Mouse (Mus musculus): ENCODE measurements at regions not wholly inside any gene's neighbourhood (a gene's known extent, or its start where the extent isn't known, plus 50 kb on each side); places are given as distances from the start of the nearest gene placed in this dataset.
"Not testable (repeated sequence)": the region's sequence is repeated elsewhere in the genome, so short reads cannot be mapped to it uniquely, and the experiment has no call there.

DNA sequence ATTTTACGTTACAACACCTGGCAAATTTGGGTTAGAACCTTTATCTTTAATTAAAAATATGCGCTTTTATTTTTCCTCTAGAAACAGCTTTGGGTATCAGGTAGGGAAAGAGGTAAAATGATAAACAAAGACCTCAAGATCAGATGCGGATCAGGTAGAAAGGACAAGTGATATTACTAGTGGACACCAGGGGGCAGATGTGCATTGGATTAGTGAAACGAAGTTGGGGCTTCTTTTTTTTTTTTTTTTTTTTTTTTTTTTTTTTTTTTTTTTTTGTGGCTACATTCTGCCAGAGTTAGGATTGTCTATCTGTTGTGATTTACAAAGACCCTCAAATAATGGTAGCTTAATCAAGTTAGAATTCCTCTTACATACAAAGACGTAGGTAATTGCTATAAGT is 153.8 kb downstream of the Cd109 start:
- CTCF ChIA-PET = no interaction called here

GRCm38 (mm10) chr9:78773936-78774335 is 158.6 kb downstream of the Cd109 start:
- CTCF ChIA-PET = interaction anchor here (0.6 kb wide), 1 partner anchor 425 kb away, joined by 16 read pairs; no protein-coding TSS in a partner anchor

DNA sequence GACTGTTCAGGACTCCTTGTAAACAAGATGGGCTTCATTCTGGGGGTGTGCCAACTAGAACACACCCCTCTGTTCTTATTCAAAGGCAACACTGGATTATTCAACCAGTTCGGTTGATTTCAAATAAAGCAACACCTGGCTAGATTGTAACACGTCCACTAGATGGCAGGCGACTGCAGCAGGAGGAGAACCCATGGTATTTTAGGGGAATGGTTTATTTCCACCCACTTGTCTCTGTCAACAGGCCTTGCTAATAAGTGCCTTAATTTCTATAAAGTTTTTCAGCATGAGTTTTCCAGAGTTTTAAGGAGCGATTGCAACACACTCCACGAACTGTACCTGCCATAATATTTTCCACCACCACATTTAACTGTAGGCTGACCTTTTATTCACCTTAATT is 160.1 kb downstream of the Cd109 start:
- CTCF ChIA-PET = no interaction called here

GRCm38 (mm10) chr9:78780595-78780994 is 165.2 kb downstream of the Cd109 start:
- CTCF ChIA-PET = no interaction called here

DNA sequence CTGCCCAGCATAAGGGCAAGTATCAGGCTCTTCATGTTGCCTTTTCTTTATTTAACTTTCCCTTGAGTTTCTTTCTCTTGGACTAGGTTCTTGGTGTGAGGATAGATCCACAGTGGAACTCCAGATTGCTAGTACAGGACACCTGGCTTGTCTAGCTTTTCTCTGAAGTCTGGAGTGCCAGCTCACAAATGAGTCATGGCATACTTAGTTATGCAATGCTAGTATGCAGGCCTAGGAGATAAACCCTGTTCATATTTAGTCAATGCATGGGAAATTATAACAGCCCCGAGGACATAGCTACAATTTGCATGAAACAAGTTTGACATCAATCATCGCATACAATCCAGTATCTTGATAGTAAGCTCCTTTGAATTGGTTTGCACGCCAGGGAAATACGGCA is 167.0 kb downstream of the Cd109 start:
- CTCF ChIA-PET = no interaction called here

- CTCF ChIA-PET = no interaction called here
Measured at GRCm38 (mm10) chr9:78782860-78783259, 167.5 kb downstream of the Cd109 start.

GRCm38 (mm10) chr9:78787866-78788265 is 172.5 kb downstream of the Cd109 start:
- CTCF ChIA-PET = no interaction called here

- CTCF ChIA-PET = interaction anchor here (0.8 kb wide), 1 partner anchor 287 kb away, joined by 3 read pairs; no protein-coding TSS in a partner anchor
Measured at GRCm38 (mm10) chr9:78789703-78790102, 174.4 kb downstream of the Cd109 start.

- CTCF ChIA-PET = interaction anchor here (0.8 kb wide), 1 partner anchor 287 kb away, joined by 3 read pairs; no protein-coding TSS in a partner anchor
Measured at GRCm38 (mm10) chr9:78790155-78790554, 174.8 kb downstream of the Cd109 start.

DNA sequence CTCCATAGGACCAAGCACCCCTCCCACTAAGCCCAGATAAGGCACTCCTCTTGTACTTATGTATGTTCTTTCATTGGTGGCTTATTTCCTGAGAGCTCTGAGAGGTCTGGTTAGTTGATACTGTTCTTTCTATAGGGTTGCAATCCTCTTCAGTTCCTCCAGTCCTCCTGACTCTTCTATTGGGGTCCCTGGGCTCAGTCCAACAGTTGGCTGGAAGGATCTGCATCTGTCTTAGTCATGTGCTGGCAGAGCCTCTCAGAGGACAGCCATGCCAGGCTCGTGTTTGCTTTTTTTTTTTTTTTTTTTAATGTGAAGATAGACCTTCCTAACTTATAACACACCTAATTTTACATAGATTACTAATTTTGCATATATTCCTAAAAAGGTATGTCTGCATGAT is 180.5 kb downstream of the Cd109 start:
- CTCF ChIA-PET = no interaction called here

GRCm38 (mm10) chr9:78817221-78817620 is 201.9 kb downstream of the Cd109 start:
- CTCF ChIA-PET = no interaction called here

GRCm38 (mm10) chr9:78821554-78822212 is 206.3 kb downstream of the Cd109 start:
- CTCF ChIA-PET = not testable (repeated sequence)

- CTCF ChIA-PET = no interaction called here
Measured at GRCm38 (mm10) chr9:78844969-78845683, 229.8 kb downstream of the Cd109 start.

GRCm38 (mm10) chr9:78846110-78846509 is 230.8 kb downstream of the Cd109 start:
- CTCF ChIA-PET = no interaction called here

DNA sequence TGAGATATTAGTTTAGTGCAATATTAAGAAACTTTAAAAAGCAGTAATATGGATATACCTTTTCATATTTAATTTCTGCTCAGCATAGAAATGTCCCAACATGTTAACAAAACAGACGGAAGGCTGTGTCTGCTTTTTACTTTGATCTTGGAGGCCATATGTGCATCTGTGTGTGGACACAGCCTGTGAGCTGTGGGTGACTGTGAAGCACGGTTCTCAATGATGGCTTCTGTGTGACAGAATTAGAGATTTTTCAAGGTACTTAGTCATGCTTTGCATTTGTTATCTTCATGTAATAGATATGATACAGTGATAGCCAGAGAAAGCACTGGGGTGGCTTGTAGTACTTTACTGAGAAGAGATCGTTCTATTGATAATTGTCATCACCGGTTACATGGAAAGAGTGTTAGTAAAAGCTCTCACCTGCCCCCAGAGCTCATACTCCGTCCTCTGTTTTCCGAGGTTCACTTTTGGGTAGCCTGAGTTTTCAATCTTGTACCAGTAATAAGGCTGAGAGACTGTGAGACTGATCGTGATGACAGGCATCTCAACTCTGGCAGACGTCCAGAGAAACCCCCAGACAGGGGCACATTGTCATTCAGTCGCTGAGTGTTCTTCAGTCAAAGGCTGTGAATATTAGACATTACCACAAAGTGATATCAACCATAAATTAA is 232.7 kb downstream of the Cd109 start:
- CTCF ChIA-PET = no interaction called here

DNA sequence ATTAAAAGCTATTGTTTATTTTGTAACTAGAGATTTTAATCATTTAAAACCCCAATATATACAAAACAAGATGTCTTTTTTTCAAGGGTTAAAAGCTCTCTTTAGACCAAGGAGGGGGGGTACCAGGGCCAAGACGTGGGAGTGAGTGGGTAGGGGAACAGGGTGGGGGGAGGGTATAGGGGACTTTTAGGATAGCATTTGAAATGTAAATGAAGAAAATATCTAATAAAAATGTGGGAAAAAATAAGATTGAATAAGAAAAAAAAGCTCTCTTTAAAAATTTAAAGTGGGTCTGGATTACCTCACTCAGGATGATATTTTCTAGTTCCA is 233.2 kb downstream of the Cd109 start:
- CTCF ChIA-PET = not testable (repeated sequence)

DNA sequence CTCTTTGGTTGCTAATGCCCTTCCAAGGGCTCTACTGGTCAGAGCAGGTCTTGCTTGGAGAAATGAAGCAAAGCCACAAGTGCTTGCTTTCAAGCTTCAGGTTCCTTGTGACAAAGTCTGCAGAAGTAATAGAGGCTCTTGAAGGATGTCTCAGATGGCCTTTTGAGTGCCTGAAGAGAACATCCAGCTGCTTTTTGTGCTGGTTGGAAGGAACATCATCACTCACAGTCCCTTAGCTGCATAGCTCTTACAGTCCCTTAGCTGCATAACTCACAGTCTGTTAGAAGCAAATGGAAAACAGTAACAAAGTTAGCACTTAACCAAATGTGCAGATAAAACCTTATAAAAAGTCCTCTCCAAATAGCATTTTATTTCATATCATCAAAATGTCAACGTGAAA is 241.6 kb downstream of the Cd109 start:
- CTCF ChIA-PET = no interaction called here

GRCm38 (mm10) chr9:78859956-78860355 is 244.6 kb downstream of the Cd109 start:
- CTCF ChIA-PET = no interaction called here

DNA sequence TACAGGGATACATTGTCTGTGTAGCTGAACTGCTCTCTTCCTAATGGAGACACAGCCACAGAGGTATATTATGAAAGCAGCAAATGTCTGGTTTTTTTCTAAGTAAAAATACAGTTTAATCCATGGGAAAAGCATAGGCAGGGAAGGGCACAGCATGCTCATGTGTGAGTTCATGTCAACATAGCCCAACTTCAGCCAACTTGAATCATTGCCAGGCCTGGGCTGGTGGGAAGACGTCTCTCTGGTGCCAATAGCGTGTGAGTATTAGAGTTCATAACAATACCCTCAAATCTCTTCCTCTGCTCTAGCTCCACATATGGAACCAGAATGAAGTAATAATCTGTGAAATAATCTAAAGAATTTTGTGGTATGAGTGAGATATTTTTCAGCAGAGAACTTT is 257.2 kb downstream of the Cd109 start:
- CTCF ChIA-PET = no interaction called here

DNA sequence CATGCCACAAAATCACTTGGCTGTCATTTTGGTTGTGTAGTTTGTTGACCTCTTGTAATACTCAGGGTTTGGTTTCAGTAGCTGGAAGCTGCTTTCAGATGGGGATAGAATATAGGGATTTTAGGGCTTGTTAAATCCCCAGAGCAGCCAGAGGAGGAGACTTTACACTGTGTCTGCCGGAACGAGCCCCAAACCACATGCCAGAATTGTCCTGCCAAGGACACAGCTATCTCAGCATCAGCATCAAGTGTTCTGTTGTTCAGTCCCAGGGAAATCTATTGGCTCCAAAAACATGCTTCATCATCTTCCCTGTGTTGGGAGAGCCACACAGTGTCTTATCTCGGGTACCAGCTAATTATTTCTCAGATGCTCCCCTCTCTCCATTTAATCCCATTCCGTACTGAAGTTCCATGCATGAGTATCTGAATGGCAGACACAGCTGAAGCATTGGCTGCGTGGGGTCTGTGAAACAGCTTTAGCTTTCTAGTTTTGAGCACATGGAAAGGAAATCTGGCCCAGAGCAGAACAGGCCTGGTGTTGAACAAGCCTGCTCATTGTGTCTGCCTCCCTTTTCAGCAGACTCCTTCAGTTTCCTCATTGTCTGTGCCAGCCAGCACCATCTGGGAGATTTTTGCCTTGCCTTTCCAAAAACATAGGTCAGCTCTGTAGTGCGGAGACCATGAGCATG is 264.8 kb downstream of the Cd109 start:
- CTCF ChIA-PET = no interaction called here

- CTCF ChIA-PET = no interaction called here
Measured at GRCm38 (mm10) chr9:78880643-78881306, 265.4 kb downstream of the Cd109 start.

DNA sequence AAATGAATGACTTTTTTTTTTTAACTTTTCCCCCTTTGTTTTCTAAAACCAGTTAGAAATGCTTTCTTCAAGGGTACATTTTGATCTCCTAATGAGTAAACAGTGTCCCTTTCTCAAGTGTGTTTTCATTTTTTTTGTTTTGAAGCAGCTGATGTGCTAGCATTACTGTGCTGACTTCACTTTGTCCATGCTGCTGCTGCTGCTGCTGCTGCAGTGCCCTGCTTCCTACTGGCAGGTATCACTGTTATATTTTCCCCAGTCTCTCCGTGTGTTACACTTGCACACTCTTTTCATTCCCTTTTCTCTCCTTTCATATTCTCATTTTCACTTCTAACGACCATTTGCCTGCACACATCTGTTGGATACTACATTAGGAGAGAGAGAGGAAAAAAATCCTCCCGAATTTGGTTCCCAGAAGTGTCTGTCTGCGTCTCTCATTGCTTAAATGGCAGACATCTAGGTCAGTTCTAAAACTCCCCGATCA is 266.0 kb downstream of the Cd109 start:
- CTCF ChIA-PET = no interaction called here

Measured in spleen, embryonic (tissue).